Mouse (Mus musculus) heart, embryonic 11.5 days (tissue): ENCODE measurements at regions not wholly inside any gene's neighbourhood (a gene's known extent, or its start where the extent isn't known, plus 50 kb on each side); places are given as distances from the start of the nearest gene placed in this dataset.

Experiments used
- ATAC-seq: fragments of 200-750 bp; cut with Nextera tagmentation; replicated peaks from 2 replicates; pipeline ENCODE4 v1.8.0; 2017; ENCODE audit warnings: moderate library complexity; ENCODE audit not compliant: insufficient number of reproducible peaks, low FRiP score, low TSS enrichment
- H3K27ac ChIP-seq: fragments of 300-500 bp; sonication (generic); 2 replicates; pipeline ENCODE4 v1.5.1; 2014; ENCODE audit warnings: mild to moderate bottlenecking, low read depth, low read length
- H3K27me3 ChIP-seq: fragments of 300-500 bp; sonication (generic); 2 replicates; pipeline ENCODE4 v1.6.1; 2014; ENCODE audit warnings: mild to moderate bottlenecking, low read length, mixed read lengths; ENCODE audit not compliant: control insufficient read depth, insufficient read depth
- H3K36me3 ChIP-seq: fragments of 300-500 bp; sonication (generic); 2 replicates; pipeline ENCODE4 v1.6.1; 2014; ENCODE audit warnings: mild to moderate bottlenecking, low read length, moderate library complexity, mixed read lengths; ENCODE audit not compliant: control insufficient read depth, insufficient read depth
- H3K4me1 ChIP-seq: fragments of 300-500 bp; sonication (generic); 2 replicates; pipeline ENCODE4 v1.6.1; 2014; ENCODE audit warnings: low read length; ENCODE audit not compliant: control insufficient read depth, insufficient read depth
- H3K4me2 ChIP-seq: fragments of 300-500 bp; sonication (generic); 2 replicates; pipeline ENCODE4 v1.6.1; 2014; ENCODE audit warnings: mild to moderate bottlenecking, moderate library complexity
- H3K4me3 ChIP-seq: fragments of 300-500 bp; sonication (generic); 2 replicates; pipeline ENCODE4 v1.5.1; 2014; ENCODE audit warnings: low read depth, low read length
- H3K9ac ChIP-seq: fragments of 300-500 bp; sonication (generic); 2 replicates; pipeline ENCODE4 v1.6.1; 2014; ENCODE audit warnings: mild to moderate bottlenecking, low read depth, low read length, moderate library complexity
- H3K9me3 ChIP-seq: fragments of 300-500 bp; sonication (generic); replicated peaks from 2 replicates; pipeline ENCODE4 v1.6.1; 2016; ENCODE audit warnings: low read length; ENCODE audit not compliant: control insufficient read depth
- WGBS: fragments of 180-500 bp; shearing (Covaris S2); extraction: QIAGEN DNeasy Blood & Tissue Kit; methylation state at CpG from one replicate; pipeline ENCODE4 v1.1.7; 2014; ENCODE audit not compliant: insufficient replicate concordance; 5-methylcytosine and 5-hydroxymethylcytosine counted together

GRCm38 (mm10) chr8:115589721-115590120 is 117.9 kb downstream of the Maf start:
- Histone ChIP-seq H3K4me3 (no peak overlapping the region), H3K36me3 (no peaks in the 10 kb centered on the region), H3K27ac (no peak overlapping the region), H3K9ac (no peak overlapping the region), H3K27me3 (no peaks in the 10 kb centered on the region), H3K4me1 (no peaks in the 10 kb centered on the region), H3K9me3 (no peaks in the 10 kb centered on the region), H3K4me2 (no peak overlapping the region)
- no peak for ATAC-seq
- 93% methylated on average over 2 of the region's 2 CpGs for WGBS

DNA sequence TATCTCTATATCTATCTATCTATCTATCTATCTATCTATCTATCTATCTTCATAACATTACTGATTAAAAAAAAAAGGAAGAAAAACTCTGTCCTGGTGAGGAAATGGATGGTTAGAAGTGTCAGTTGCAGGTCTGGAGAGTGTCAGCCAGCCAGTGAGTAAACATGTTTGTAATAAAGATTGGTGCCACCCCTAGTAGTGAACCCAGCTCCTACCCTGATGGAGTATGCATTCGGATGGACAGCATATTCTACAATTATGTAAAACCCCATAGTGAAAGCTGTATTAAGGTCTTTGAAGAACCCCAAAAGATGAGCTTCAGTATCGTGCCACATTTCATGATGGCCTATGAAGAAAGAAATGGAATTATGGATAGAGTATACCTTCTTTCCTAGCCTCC is 118.5 kb downstream of the Maf start:
- no peak for ATAC-seq
- Histone ChIP-seq H3K9me3 (no peaks in the 10 kb centered on the region), H3K36me3 (no peaks in the 10 kb centered on the region), H3K27ac (no peak overlapping the region), H3K4me3 (no peak overlapping the region), H3K4me1 (no peaks in the 10 kb centered on the region), H3K27me3 (no peaks in the 10 kb centered on the region), H3K4me2 (no peak overlapping the region), H3K9ac (no peak overlapping the region)
- 90% methylated on average over 2 of the region's 2 CpGs for WGBS

DNA sequence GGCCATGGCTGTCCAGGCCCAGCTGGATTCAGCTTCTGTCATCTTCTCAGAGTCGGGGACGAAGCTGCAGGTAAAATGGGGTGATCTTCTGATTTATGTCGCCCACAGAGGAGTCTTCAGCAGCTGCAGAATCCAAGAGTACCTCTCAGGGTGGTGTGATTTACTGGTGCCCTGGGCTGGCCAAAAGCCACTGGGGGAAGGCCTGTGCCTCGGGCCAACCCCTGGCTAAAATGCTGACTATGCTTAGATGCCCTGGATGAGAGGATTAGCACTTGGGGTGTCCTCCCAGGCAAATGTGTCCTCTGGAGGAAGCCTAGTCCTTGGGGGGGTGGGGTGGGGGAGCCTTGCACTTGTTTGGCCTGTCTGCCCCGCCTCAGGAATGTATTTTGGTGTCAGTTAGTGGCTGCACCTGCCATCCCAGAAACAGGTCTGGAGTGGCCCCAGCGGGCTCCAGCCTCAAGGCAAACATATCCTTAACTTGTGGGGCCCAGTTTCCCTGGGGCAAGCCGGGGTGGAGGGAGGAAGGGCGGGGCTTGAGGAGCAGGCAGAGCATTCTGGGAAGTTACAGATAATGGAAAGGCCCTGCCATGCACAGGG is 123.2 kb downstream of the Maf start:
- no peaks in the 10 kb centered on the region for H3K4me1 ChIP-seq
- no peak overlapping the region for H3K4me3 ChIP-seq
- H3K9ac ChIP-seq, result no peak overlapping the region
- no peaks in the 10 kb centered on the region for H3K36me3 ChIP-seq
- H3K27me3 ChIP-seq, result no peaks in the 10 kb centered on the region
- H3K27ac ChIP-seq, result no peak overlapping the region
- WGBS, result 80% methylated on average over 8 of the region's 8 CpGs
- H3K9me3 ChIP-seq, result no peaks in the 10 kb centered on the region
- no peak for ATAC-seq
- H3K4me2 ChIP-seq, result no peak overlapping the region

GRCm38 (mm10) chr8:115583221-115583620 is 124.4 kb downstream of the Maf start:
- no peak overlapping the region for H3K27ac ChIP-seq
- H3K9me3 ChIP-seq, result no peaks in the 10 kb centered on the region
- no peaks in the 10 kb centered on the region for H3K4me1 ChIP-seq
- no peaks in the 10 kb centered on the region for H3K27me3 ChIP-seq
- no peak overlapping the region for H3K4me3 ChIP-seq
- 83% methylated on average over 5 of the region's 5 CpGs for WGBS
- H3K9ac ChIP-seq, result no peak overlapping the region
- ATAC-seq, result no peak
- H3K36me3 ChIP-seq, result no peaks in the 10 kb centered on the region
- no peak overlapping the region for H3K4me2 ChIP-seq

DNA sequence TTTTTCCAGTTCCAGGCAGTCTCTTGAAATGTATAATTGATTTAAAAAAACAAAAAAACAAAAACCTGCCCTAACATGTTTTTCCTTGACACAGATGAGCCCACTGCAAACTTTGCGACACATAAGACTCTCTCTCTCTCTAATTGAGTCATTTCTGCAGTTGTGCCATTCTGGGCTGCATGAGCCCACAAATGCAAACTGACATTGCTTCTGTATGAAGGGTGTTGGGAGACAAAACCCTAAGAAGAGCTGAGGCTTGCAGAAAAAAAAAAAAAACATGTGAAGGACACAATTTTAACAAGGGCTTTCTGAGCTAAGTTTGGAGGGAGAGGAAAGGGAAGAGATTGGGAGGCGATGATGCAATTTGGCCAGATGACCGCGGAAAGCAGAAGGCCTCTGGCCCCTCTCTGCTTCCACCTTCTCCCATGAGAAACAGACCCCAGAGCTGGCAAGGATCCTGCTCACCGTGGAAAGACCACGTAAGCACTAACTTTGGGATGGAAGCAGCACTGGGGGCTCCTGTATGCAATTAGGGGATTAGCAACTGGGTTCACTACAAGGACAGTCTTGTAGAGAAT is 125.6 kb downstream of the Maf start:
- H3K9ac ChIP-seq, result no peak overlapping the region
- 72% methylated on average over 6 of the region's 6 CpGs for WGBS
- no peak overlapping the region for H3K4me3 ChIP-seq
- no peak overlapping the region for H3K27ac ChIP-seq
- H3K27me3 ChIP-seq, result no peaks in the 10 kb centered on the region
- H3K9me3 ChIP-seq, result no peaks in the 10 kb centered on the region
- H3K36me3 ChIP-seq, result no peaks in the 10 kb centered on the region
- no peak overlapping the region for H3K4me2 ChIP-seq
- no peaks in the 10 kb centered on the region for H3K4me1 ChIP-seq
- ATAC-seq, result no peak

DNA sequence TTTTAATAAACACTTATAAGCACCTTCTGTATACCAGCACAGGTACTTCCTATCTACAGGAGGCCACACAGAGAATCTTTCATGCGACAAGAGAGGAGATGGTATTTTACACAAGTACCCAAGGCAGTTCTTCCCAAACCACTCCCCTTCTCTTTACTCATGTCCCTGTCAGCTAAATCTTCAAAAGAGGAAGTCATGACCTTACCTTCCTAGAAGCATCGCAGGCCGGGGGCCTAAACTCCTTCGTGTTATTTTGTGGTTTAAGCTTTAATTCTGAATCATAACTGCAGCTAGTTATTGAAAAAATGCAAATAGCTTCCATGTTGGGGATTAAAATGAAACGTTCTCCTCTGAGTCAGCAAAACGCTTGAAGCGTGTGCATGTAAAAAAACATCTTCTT is 139.2 kb downstream of the Maf start:
- Histone ChIP-seq H3K9me3 (no peaks in the 10 kb centered on the region), H3K36me3 (no peaks in the 10 kb centered on the region), H3K27ac (no peak overlapping the region), H3K4me1 (no peaks in the 10 kb centered on the region), H3K4me3 (no peak overlapping the region), H3K27me3 (no peaks in the 10 kb centered on the region), H3K4me2 (no peak overlapping the region), H3K9ac (no peak overlapping the region)
- WGBS, result 77% methylated on average over 7 of the region's 7 CpGs
- ATAC-seq, result no peak

DNA sequence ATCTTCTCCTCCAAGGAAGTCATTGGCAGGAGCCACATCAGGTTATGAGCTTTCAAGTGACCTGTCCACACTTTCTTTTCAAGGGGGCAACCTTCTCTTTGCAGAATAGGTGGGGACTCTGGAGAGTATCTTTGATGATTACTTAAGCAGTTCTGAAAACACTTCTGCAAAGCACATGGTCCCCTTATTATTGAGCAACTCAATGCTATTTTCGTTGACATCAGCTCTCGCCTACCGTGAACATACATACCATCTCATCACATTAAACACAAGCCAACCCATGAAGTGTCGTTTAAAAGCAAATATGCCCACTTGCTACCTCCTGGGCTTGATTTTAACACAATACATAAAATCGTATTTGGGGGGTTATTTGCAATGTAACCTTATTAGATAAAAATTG is 141.8 kb downstream of the Maf start:
- Histone ChIP-seq H3K36me3 (no peaks in the 10 kb centered on the region), H3K4me3 (no peak overlapping the region), H3K27ac (no peak overlapping the region), H3K9ac (no peak overlapping the region), H3K9me3 (no peaks in the 10 kb centered on the region), H3K4me1 (peaks cover 12% of the 10 kb centered on the region; the same call in 1 of the 2 replicates), H3K4me2 (no peak overlapping the region), H3K27me3 (no peaks in the 10 kb centered on the region)
- WGBS, result 70% methylated on average over 5 of the region's 5 CpGs
- no peak for ATAC-seq

DNA sequence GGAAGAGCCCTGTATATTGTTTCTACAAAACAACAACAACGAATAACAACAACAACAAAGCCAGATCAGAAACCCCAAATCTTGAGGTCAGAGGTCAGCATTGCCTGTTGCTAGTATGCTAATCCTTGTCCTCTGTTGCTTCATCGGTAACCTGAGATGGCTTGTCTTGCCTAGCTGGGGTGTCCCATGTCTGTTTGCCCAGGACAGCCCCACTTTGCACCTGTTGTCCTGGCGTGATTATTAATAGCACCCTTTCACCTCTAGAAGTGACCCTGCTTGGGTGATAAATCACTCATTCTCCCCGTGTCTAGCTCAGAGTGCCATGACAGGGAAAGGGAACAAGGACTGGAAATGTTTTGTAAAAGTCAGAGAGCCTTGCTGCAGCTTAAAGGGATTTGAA is 145.2 kb downstream of the Maf start:
- Histone ChIP-seq H3K4me1 (peaks cover 13% of the 10 kb centered on the region; the same call in 1 of the 2 replicates), H3K9ac (no peak overlapping the region), H3K27ac (no peak overlapping the region), H3K27me3 (no peaks in the 10 kb centered on the region), H3K9me3 (no peaks in the 10 kb centered on the region), H3K36me3 (no peaks in the 10 kb centered on the region), H3K4me3 (no peak overlapping the region), H3K4me2 (no peak overlapping the region)
- 17% methylated on average over 4 of the region's 4 CpGs for WGBS
- no peak for ATAC-seq
